Comparison of ENCODE assay signal across 9 mouse cellular contexts in the genomic region with DNA sequence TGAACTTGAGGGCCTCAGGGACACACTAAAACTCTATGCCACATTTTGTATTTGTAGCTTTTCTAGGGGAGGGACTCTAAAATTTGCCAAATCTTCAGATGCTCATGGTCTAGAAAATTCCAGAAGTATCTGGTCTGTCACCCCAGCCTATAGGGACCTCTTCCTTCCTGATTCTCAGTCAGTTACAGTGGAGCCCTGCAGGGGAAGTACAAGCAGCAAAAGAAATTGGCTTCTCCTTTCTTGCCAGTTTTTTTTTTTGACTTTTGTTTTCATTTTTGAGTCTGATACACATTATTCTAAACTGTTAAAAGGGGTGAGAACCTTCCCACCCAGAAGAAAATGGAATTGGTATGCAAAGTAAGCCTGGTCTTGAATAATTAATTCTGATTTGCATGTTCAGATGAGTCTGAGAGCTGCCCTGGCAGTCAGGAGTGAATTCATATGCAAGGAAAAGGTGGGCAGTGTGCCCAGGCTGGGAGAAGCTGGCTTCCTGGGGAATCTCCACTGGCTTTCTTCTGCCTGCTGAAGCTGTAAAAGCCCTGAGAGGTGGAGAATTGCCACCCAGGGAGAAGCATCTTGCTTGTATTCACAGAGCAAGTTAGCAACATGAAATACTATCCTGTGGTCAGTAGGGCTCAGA.
DNase-seq lines count a peak whose midpoint lies in the region; ATAC-seq and TF ChIP-seq lines count a peak whose summit lies in the region.
"Had no signal": no experiment of that assay in that cellular context is flagged by ENCODE, and none has a peak within 500 bp of the region (broad histone marks: within the 10 kb centered on the region; RNA-seq: fewer than 3 reads in every experiment).

No protein-coding gene starts in this region.

- intact Hi-C loops in left cerebral cortex, postnatal 25 days (cut with DNase I), result no loop called here

- no peak for ATAC-seq in erythroid progenitor cell, adult 5-6 weeks (replicated peaks; ENCODE audit: low FRiP score, poor library complexity, severe bottlenecking)

- no peak for TF ChIP-seq CTCF in brain, embryonic 14.5 days (IDR thresholded peaks at IDR 0.05; ENCODE audit: borderline replicate concordance, extremely low read depth, insufficient read depth, insufficient read length)

- DNase-seq in heart, adult 18-20 months, result peak; percentile 4 to 14
- DNase-seq in heart, adult 9 months (ENCODE audit: low spot score in 2 of 2), result no peak
- peak; percentile 98 for DNase-seq in brain, embryonic 14.5 days (ENCODE audit: low read depth)
- peak; percentile 18 to 58 for DNase-seq in frontal cortex, postnatal 14 days (ENCODE audit: low spot score in 2 of 2)
- peak; percentile 42 to 77 for DNase-seq in left cerebral cortex, postnatal 25 days (ENCODE audit: low spot score in 2 of 2)
- DNase-seq in embryo, embryonic 9.5 days (ENCODE audit: extremely low spot score), result no peak
- DNase-seq in MN1 (ENCODE audit: low spot score), result no peak
- DNase-seq: lung, adult 18-20 months had no signal

- TF ChIP-seq POLR2A in brain, embryonic 14.5 days (IDR thresholded peaks at IDR 0.05; ENCODE audit: borderline replicate concordance, extremely low read depth, insufficient read depth, insufficient read length, poor library complexity, severe bottlenecking), result no peak

Comparison
In these comparisons a context has a peak if more than half of its experiments do, and no peak if none do; other contexts are left out.
1. DNase-seq: peak in heart, adult 18-20 months (2 of 2), brain, embryonic 14.5 days (single experiment), frontal cortex, postnatal 14 days (2 of 2) and left cerebral cortex, postnatal 25 days (2 of 2); none in heart, adult 9 months (0 of 2), embryo, embryonic 9.5 days (single experiment) and MN1 (single experiment).